Mouse (Mus musculus) lung, adult 2 months (tissue): ENCODE data around the gene Capza1.

Experiments
- CTCF ChIP-seq: fragments of 200-500 bp; IDR thresholded peaks from 2 replicates; pipeline ENCODE4 v1.5.1; 2011; ENCODE audit warnings: mild to moderate bottlenecking, low read length, control low read depth; ENCODE audit not compliant: insufficient read depth
- POLR2A ChIP-seq: fragments of 200-500 bp; IDR thresholded peaks from 2 replicates; pipeline ENCODE4 v1.6.1; 2011; ENCODE audit warnings: low read depth, mild to moderate bottlenecking, control low read depth, low read length, borderline replicate concordance; ENCODE audit errors: extremely low read depth

GRCm38 (mm10) chr3:104905389-104905788, 41.1 kb upstream of the Capza1 start:
- TF ChIP-seq CTCF = no peak
- no peak for TF ChIP-seq POLR2A
